Mouse (Mus musculus) forebrain, embryonic 15.5 days (tissue): Measurements from ENCODE around the gene Nptxr. TPM values are rescaled to one million over a fixed set of nuclear protein-coding genes. Genes with fewer than 3 reads are reported as not detected.
"Not testable (repeated sequence)": the region's sequence is repeated elsewhere in the genome, so short reads cannot be mapped to it uniquely, and the experiment has no call there.

Experiments
- ATAC-seq: fragments of 200-750 bp; cut with Nextera tagmentation; replicated peaks from 2 replicates; pipeline ENCODE4 v1.8.0; 2017; ENCODE audit warnings: mild to moderate bottlenecking, moderate TSS enrichment, moderate library complexity
- H3K27ac ChIP-seq: fragments of 300-500 bp; sonication (generic); replicated peaks from 2 replicates; pipeline ENCODE4 v1.5.1; 2015; ENCODE audit warnings: mild to moderate bottlenecking, inconsistent platforms
- H3K27me3 ChIP-seq: fragments of 300-500 bp; sonication (generic); 2 replicates; pipeline ENCODE4 v1.6.1; 2015; ENCODE audit warnings: inconsistent platforms
- H3K36me3 ChIP-seq: fragments of 300-500 bp; sonication (generic); 2 replicates; pipeline ENCODE4 v1.6.1; 2015; ENCODE audit warnings: mild to moderate bottlenecking, inconsistent platforms
- H3K4me1 ChIP-seq: fragments of 300-500 bp; sonication (generic); 2 replicates; pipeline ENCODE4 v1.6.1; 2015; ENCODE audit warnings: inconsistent platforms
- H3K4me2 ChIP-seq: fragments of 300-500 bp; sonication (generic); replicated peaks from 2 replicates; pipeline ENCODE4 v1.6.1; 2015; ENCODE audit warnings: mild to moderate bottlenecking, inconsistent platforms
- H3K4me3 ChIP-seq: fragments of 300-500 bp; sonication (generic); 2 replicates; pipeline ENCODE4 v1.5.1; 2015; ENCODE audit warnings: mild to moderate bottlenecking, inconsistent platforms
- H3K9ac ChIP-seq: fragments of 300-500 bp; sonication (generic); replicated peaks from 2 replicates; pipeline ENCODE4 v1.6.1; 2015; ENCODE audit warnings: mild to moderate bottlenecking, inconsistent platforms
- H3K9me3 ChIP-seq: fragments of 300-500 bp; sonication (generic); 2 replicates; pipeline ENCODE4 v1.6.1; 2016; ENCODE audit warnings: inconsistent platforms
- WGBS: fragments of 180-500 bp; shearing (Covaris S2); methylation state at CpG from one replicate; pipeline ENCODE4 v1.1.7; 2015; ENCODE audit warnings: mixed read lengths; 5-methylcytosine and 5-hydroxymethylcytosine counted together
- polyA plus RNA-seq: library from polyadenylated mRNA; unstranded; fragments of >200 nt; fragmentation: Nextera tagmentation; extraction: Ambion mirVana; gene quantifications from 2 replicates; pipeline ENCODE4 v1.2.1, GENCODE M21; 2015

Nptxr gene
- polyA plus RNA-seq, 1 experiment from 2014 or later: 19.5 TPM

- not testable (repeated sequence) for H3K9ac ChIP-seq, H3K27me3 ChIP-seq, ATAC-seq, H3K27ac ChIP-seq, H3K4me1 ChIP-seq, H3K36me3 ChIP-seq, H3K4me2 ChIP-seq, H3K4me3 ChIP-seq, H3K9me3 ChIP-seq
- 75% methylated on average over 2 of the region's 2 CpGs for WGBS
These were observed 8.3 kb upstream of the Nptxr start for GRCm38 (mm10) chr15:79812840-79813239.

- no peaks in the 10 kb centered on the region for H3K36me3 ChIP-seq
- no peak overlapping the region for H3K27ac ChIP-seq
- H3K9ac ChIP-seq: no peak overlapping the region
- no peak for ATAC-seq
- no peaks in the 10 kb centered on the region for H3K4me1 ChIP-seq
- H3K4me2 ChIP-seq: no peak overlapping the region
- WGBS: 75% methylated on average over 4 of the region's 4 CpGs
- H3K27me3 ChIP-seq: peaks cover 19% of the 10 kb centered on the region
- H3K4me3 ChIP-seq: no peak overlapping the region
- H3K9me3 ChIP-seq: no peaks in the 10 kb centered on the region
These were observed 6.4 kb upstream of the Nptxr start for GRCm38 (mm10) chr15:79810997-79811396.

GRCm38 (mm10) chr15:79810061-79810460 is 5.5 kb upstream of the Nptxr start:
- no peak for ATAC-seq
- Histone ChIP-seq H3K27me3 (peaks cover 26% of the 10 kb centered on the region), H3K9ac (no peak overlapping the region), H3K4me1 (peaks cover 1% of the 10 kb centered on the region), H3K27ac (no peak overlapping the region), H3K4me3 (no peak overlapping the region), H3K9me3 (no peaks in the 10 kb centered on the region), H3K36me3 (no peaks in the 10 kb centered on the region), H3K4me2 (no peak overlapping the region)
- 56% methylated on average over 3 of the region's 3 CpGs for WGBS

DNA sequence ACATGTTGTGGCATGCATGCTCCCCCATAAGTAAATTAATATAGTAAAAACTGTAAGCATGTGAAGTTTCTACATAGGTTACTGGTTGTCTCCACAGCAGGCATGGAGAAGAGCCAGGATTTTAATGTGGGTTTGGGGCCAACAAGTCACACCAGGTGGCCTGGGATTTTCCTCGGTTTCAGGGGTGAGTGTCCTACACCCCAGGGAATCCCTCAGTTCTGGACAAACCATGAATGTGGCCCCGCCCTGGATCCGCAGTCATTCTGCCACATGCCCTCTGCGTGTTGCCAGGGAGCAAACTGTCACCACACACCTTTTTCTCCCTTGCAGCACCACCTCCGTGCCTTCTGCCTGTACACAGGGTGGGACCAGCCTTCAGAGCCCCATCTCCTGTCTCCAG is 4.1 kb upstream of the Nptxr start:
- Histone ChIP-seq H3K36me3 (no peaks in the 10 kb centered on the region), H3K27me3 (peaks cover 27% of the 10 kb centered on the region), H3K9me3 (no peaks in the 10 kb centered on the region), H3K4me2 (no peak overlapping the region), H3K4me3 (no peak overlapping the region), H3K9ac (no peak overlapping the region), H3K27ac (no peak overlapping the region), H3K4me1 (peaks cover 9% of the 10 kb centered on the region)
- ATAC-seq: no peak
- WGBS: 55% methylated on average over 5 of the region's 5 CpGs

GRCm38 (mm10) chr15:79808114-79808513 is 3.5 kb upstream of the Nptxr start:
- Histone ChIP-seq H3K36me3 (no peaks in the 10 kb centered on the region), H3K9ac (no peak overlapping the region), H3K27me3 (peaks cover 33% of the 10 kb centered on the region), H3K9me3 (no peaks in the 10 kb centered on the region), H3K4me1 (peaks cover 14% of the 10 kb centered on the region), H3K4me3 (no peak overlapping the region), H3K4me2 (no peak overlapping the region), H3K27ac (no peak overlapping the region)
- WGBS: 29% methylated on average over 5 of the region's 5 CpGs
- ATAC-seq: no peak

DNA sequence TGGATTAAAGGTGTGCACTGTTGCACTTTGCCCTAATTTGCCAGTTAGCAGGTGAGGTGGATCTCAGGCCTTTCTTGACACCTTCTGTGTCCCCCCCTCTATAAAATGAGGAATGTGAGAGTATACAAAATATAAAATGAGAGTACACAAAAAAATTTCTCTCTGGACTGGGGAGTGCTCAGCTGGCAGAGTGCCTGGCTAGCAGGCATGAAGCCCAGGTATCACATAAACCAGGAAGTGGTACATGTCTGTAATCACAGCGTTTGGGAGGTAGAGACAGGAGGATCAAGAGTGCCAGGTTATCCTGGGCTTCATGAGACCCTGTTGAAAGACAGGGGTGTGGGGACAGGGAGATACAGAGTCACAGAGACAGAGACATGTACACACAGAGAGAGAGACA is 2.5 kb upstream of the Nptxr start:
- ATAC-seq: no peak
- peaks cover 42% of the 10 kb centered on the region for H3K27me3 ChIP-seq
- H3K9me3 ChIP-seq: no peaks in the 10 kb centered on the region
- peaks cover 22% of the 10 kb centered on the region for H3K4me1 ChIP-seq
- H3K4me2 ChIP-seq: no peak overlapping the region
- H3K27ac ChIP-seq: no peak overlapping the region
- no peak overlapping the region for H3K4me3 ChIP-seq
- 43% methylated on average over 1 of the region's 1 CpGs for WGBS
- no peak overlapping the region for H3K9ac ChIP-seq
- H3K36me3 ChIP-seq: no peaks in the 10 kb centered on the region

DNA sequence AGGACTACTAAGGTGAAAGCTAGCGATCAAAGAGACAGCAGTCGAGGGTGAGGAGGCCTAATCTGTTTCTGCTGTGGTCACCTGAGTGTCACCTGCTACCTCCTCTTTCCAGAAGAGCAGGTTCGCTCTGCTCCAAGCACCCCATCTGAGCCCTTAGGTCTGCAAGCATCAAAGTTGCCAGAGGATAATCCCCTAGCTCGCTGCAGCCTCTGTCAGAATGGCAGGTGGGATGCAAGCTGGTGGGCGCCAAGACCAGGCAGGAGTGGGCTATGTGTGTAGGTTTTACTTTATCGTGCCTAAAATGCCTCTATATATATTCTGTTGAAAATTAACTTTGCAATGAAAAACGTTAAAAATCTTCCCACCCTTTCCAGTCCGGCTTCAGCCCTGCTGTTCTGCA is 680 bp upstream of the Nptxr start:
- H3K4me2 ChIP-seq: peak overlapping the region; percentile 78
- H3K9me3 ChIP-seq: no peaks in the 10 kb centered on the region
- 19% methylated on average over 8 of the region's 8 CpGs for WGBS
- no peaks in the 10 kb centered on the region for H3K36me3 ChIP-seq
- H3K27ac ChIP-seq: no peak overlapping the region
- no peak for ATAC-seq
- H3K9ac ChIP-seq: peak overlapping the region; percentile 63; the same call in 1 of the 2 replicates
- peaks cover 49% of the 10 kb centered on the region for H3K27me3 ChIP-seq
- peaks cover 22% of the 10 kb centered on the region for H3K4me1 ChIP-seq
- H3K4me3 ChIP-seq: peak overlapping the region; percentile 62

- peaks cover 49% of the 10 kb centered on the region for H3K27me3 ChIP-seq
- H3K36me3 ChIP-seq: no peaks in the 10 kb centered on the region
These were observed 824 bp downstream of the Nptxr start for GRCm38 (mm10) chr15:79803533-79804351.

DNA sequence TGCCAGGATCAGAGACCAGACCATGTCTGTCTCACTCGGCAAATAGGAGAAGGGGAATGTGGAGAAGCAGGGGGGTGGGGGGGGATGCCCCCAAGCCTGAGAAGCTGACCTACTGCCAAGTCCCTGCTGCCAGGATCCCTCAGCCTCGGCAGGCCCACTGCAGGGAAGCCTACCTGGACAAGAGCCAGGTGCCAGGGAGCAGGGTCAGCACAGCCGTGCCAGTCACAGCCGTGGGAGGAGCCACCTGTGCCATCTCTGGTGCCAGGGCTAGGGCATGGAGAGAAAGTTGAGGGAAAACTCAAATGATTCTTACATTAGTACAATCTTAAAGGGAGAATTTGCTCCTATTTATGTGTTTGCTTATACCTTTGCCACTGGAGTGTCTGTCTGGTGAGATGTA is 2.3 kb downstream of the Nptxr start:
- no peak overlapping the region for H3K9ac ChIP-seq
- peaks cover 22% of the 10 kb centered on the region for H3K4me1 ChIP-seq
- ATAC-seq: no peak
- no peaks in the 10 kb centered on the region for H3K9me3 ChIP-seq
- no peak overlapping the region for H3K4me3 ChIP-seq
- 54% methylated on average over 4 of the region's 4 CpGs for WGBS
- H3K36me3 ChIP-seq: no peaks in the 10 kb centered on the region
- no peak overlapping the region for H3K27ac ChIP-seq
- peaks cover 42% of the 10 kb centered on the region for H3K27me3 ChIP-seq
- no peak overlapping the region for H3K4me2 ChIP-seq

More at GRCm38 (mm10) chr15:79803533-79804351, 824 bp downstream of the Nptxr start:
- peak; percentile 74 for ATAC-seq
- Histone ChIP-seq H3K9ac (peak overlapping the region; percentile 63), H3K4me1 (peaks cover 22% of the 10 kb centered on the region), H3K4me2 (peak overlapping the region; percentile 78), H3K4me3 (peak overlapping the region; percentile 62), H3K27ac (peak overlapping the region; percentile 72), H3K9me3 (no peaks in the 10 kb centered on the region)
- WGBS: 5% methylated on average over 81 of the region's 81 CpGs

- ATAC-seq: no peak
- WGBS: 77% methylated on average over 2 of the region's 2 CpGs
- H3K27me3 ChIP-seq: peaks cover 37% of the 10 kb centered on the region
These were observed 2.9 kb downstream of the Nptxr start for GRCm38 (mm10) chr15:79801646-79802045.

GRCm38 (mm10) chr15:79800701-79801100 is 3.9 kb downstream of the Nptxr start:
- ATAC-seq: no peak
- Histone ChIP-seq H3K4me3 (no peak overlapping the region), H3K9me3 (no peaks in the 10 kb centered on the region), H3K36me3 (no peaks in the 10 kb centered on the region), H3K4me1 (peaks cover 25% of the 10 kb centered on the region), H3K9ac (no peak overlapping the region), H3K27me3 (peaks cover 27% of the 10 kb centered on the region), H3K27ac (no peak overlapping the region), H3K4me2 (no peak overlapping the region)
- WGBS: 61% methylated on average over 11 of the region's 11 CpGs

More at GRCm38 (mm10) chr15:79801646-79802045, 2.9 kb downstream of the Nptxr start:
- Histone ChIP-seq H3K4me2 (no peak overlapping the region), H3K4me3 (no peak overlapping the region), H3K27ac (no peak overlapping the region), H3K36me3 (no peaks in the 10 kb centered on the region), H3K4me1 (peaks cover 22% of the 10 kb centered on the region), H3K9me3 (no peaks in the 10 kb centered on the region), H3K9ac (no peak overlapping the region)

DNA sequence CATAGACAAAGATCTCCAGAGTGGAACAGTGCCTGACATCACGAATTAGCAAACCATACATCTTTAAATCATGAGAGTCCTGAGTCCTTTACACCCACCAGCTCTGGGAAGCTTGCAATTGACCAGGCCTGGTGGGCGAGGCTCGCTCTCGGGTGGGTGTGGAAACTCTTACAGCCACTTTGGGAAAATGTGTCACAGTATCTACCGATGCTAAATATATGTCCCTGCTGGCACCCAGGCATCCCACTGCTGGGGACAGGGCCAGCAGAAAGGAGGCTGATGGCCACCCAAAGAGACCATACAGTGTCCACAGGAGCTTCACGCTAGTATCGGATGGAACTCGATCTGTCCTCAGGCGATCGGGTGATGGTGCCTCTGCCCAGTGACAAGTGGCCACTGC is 6.0 kb downstream of the Nptxr start:
- Histone ChIP-seq H3K4me2 (no peak overlapping the region), H3K9me3 (no peaks in the 10 kb centered on the region), H3K4me1 (peaks cover 15% of the 10 kb centered on the region), H3K27me3 (peaks cover 21% of the 10 kb centered on the region), H3K4me3 (no peak overlapping the region), H3K36me3 (no peaks in the 10 kb centered on the region), H3K27ac (no peak overlapping the region), H3K9ac (no peak overlapping the region)
- no peak for ATAC-seq
- 87% methylated on average over 10 of the region's 10 CpGs for WGBS

DNA sequence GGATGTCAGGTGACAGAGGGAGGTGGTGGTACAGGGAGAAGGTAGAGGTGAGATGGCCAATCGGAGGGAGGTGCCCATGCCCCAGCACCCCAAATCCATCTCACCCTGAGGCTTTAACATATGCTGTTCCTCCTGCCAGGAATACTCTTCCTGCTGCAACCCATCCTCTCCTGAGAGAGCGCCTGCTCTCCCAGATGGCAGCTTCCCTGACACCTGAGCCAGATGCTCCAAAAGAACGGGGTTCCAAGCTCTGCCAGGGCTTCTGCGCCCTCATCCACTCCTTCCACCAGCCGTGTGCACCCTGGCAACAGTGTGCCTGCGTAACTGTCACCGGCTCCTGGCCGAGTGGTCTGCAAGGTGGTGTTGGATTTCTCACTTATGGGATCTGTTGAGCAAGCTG is 6.9 kb downstream of the Nptxr start:
- no peaks in the 10 kb centered on the region for H3K36me3 ChIP-seq

More for the DNA sequence above, 6.9 kb downstream of the Nptxr start:
- Histone ChIP-seq H3K9me3 (no peaks in the 10 kb centered on the region), H3K4me2 (no peak overlapping the region), H3K27me3 (peaks cover 13% of the 10 kb centered on the region; the same call in 1 of the 2 replicates), H3K4me3 (no peak overlapping the region), H3K9ac (no peak overlapping the region), H3K4me1 (peaks cover 7% of the 10 kb centered on the region), H3K27ac (no peak overlapping the region)
- no peak for ATAC-seq
- 89% methylated on average over 8 of the region's 8 CpGs for WGBS
